Mouse (Mus musculus) liver, adult 2 months (tissue): ENCODE data around the gene Aqp7. TPM values are rescaled to one million over a fixed set of nuclear protein-coding genes. Genes with fewer than 3 reads are reported as not detected.
A peak's percentile ranks its signal among the peaks of the same experiment; 100 is the strongest.

Experiments used
- DNase-seq: peaks from one replicate; pipeline ENCODE4 v3.0.0-alpha.2; 2011; ENCODE audit warnings: low read depth, low spot score; ENCODE audit errors: extremely low read depth
- H3K27ac ChIP-seq: fragments of 200-500 bp; replicated peaks from 2 replicates; pipeline ENCODE4 v1.5.1; 2012; ENCODE audit warnings: low read depth, mild to moderate bottlenecking, control low read depth, inconsistent platforms, low read length; ENCODE audit not compliant: insufficient read depth
- H3K27me3 ChIP-seq: fragments of 200-500 bp; 2 replicates; pipeline ENCODE4 v1.6.1; 2012; ENCODE audit warnings: mild to moderate bottlenecking, moderate library complexity, low read length, inconsistent platforms; ENCODE audit not compliant: control insufficient read depth, insufficient read depth
- H3K36me3 ChIP-seq: fragments of 200-500 bp; 2 replicates; pipeline ENCODE4 v1.6.1; 2012; ENCODE audit warnings: low read length, inconsistent platforms; ENCODE audit not compliant: control insufficient read depth, insufficient read depth
- H3K4me1 ChIP-seq: fragments of 200-500 bp; 2 replicates; pipeline ENCODE4 v1.6.1; 2011; ENCODE audit warnings: low read length; ENCODE audit not compliant: control insufficient read depth, insufficient read depth
- H3K4me3 ChIP-seq: fragments of 200-500 bp; 2 replicates; pipeline ENCODE4 v1.5.1; 2011; ENCODE audit warnings: low read depth, mild to moderate bottlenecking, control low read depth, low read length, moderate library complexity; ENCODE audit not compliant: insufficient read depth
- H3K79me2 ChIP-seq: fragments of 200-500 bp; 2 replicates; pipeline ENCODE4 v1.6.1; 2012; ENCODE audit warnings: inconsistent platforms, mild to moderate bottlenecking, low read length, moderate library complexity; ENCODE audit not compliant: control insufficient read depth, insufficient read depth
- H3K9ac ChIP-seq: fragments of 200-500 bp; 2 replicates; pipeline ENCODE4 v1.6.1; 2012; ENCODE audit warnings: low read depth, mild to moderate bottlenecking, control low read depth, inconsistent platforms, low read length
- CTCF ChIP-seq: fragments of 200-500 bp; IDR thresholded peaks from 2 replicates; pipeline ENCODE4 v1.5.1; 2011; ENCODE audit warnings: low read depth, low read length, control low read depth
- POLR2A ChIP-seq: fragments of 200-500 bp; IDR thresholded peaks from 2 replicates; pipeline ENCODE4 v1.6.1; 2011; ENCODE audit warnings: low read length, control low read depth; ENCODE audit not compliant: insufficient read depth; ENCODE audit errors: extremely low read depth
- WGBS: fragments of 180-500 bp; shearing (Covaris S2); methylation state at CpG from one replicate; pipeline ENCODE4 v1.1.7; 2018; 5-methylcytosine and 5-hydroxymethylcytosine counted together
- polyA plus RNA-seq: library from polyadenylated mRNA; depleted of rRNA; stranded (reverse); fragments of >200 nt; gene quantifications from 2 replicates; pipeline ENCODE4 v1.2.3, GENCODE M21; 2012
- total RNA-seq: library from RNA; depleted of rRNA; stranded (reverse); fragments of >200 nt; gene quantifications from 2 replicates; pipeline ENCODE4 v1.2.3, GENCODE M21; 2014

Aqp7 gene
- total and polyA plus RNA-seq, 2 experiments = 0.09 to 0.26 TPM

- DNase-seq = peak; percentile 53
- Histone ChIP-seq H3K27ac (no peak overlapping the region), H3K9ac (no peak overlapping the region), H3K27me3 (no peaks in the 10 kb centered on the region), H3K4me3 (no peak overlapping the region), H3K36me3 (peaks cover 9% of the 10 kb centered on the region), H3K79me2 (no peaks in the 10 kb centered on the region), H3K4me1 (peaks cover 5% of the 10 kb centered on the region)
- no peak for TF ChIP-seq CTCF
- WGBS = 34% methylated on average over 3 of the region's 3 CpGs
These were observed 20.1 kb downstream of the Aqp7 start for GRCm38 (mm10) chr4:41027872-41028271.

DNA sequence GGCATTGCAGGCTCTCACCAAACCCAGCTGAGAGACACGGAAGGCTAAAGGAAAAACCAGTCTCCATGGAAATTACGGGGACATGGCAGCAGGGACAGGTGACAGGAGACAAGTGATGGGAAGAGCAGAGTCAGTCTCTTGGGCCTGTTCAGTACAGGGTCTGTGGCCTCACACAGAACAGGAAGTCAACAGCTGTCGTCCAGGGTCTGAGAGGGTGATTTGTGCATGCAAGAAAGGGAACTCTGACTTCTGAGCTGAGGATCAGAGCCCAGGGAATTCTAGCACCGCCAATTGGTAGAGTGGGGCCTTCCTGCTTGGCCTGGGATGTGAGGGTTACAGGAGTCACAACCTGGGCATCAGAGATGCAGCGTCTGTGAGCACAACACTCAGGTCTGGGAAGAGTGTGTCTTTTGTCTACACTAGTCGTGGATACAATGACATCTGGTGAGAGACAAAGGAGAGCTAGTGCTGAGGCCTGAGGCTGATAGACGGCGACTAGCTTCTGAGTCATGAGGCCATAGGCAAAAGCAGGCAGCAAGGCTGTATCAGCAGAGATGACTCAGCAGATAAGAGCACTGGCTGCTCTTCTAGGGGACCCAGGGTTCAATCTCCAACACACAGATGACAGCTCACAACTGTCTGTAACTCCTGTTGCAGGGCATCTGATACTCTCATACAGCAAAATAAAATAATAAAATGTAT is 21.7 kb downstream of the Aqp7 start:
- H3K36me3 ChIP-seq = peaks cover 21% of the 10 kb centered on the region
- no peaks in the 10 kb centered on the region for H3K27me3 ChIP-seq
- no peak overlapping the region for H3K9ac ChIP-seq
- no peak overlapping the region for H3K4me3 ChIP-seq
- no peak for DNase-seq
- TF ChIP-seq POLR2A (no peak), CTCF (no peak)
- H3K79me2 ChIP-seq = no peaks in the 10 kb centered on the region
- WGBS = 81% methylated on average over 8 of the region's 8 CpGs
- no peak overlapping the region for H3K27ac ChIP-seq
- H3K4me1 ChIP-seq = peaks cover 5% of the 10 kb centered on the region

- no peaks in the 10 kb centered on the region for H3K27me3 ChIP-seq
- H3K79me2 ChIP-seq = no peaks in the 10 kb centered on the region
- H3K27ac ChIP-seq = no peak overlapping the region
- no peak for DNase-seq
- peaks cover 28% of the 10 kb centered on the region for H3K36me3 ChIP-seq
- TF ChIP-seq CTCF (no peak), POLR2A (no peak)
- no peak overlapping the region for H3K9ac ChIP-seq
- 86% methylated on average over 5 of the region's 5 CpGs for WGBS
- H3K4me1 ChIP-seq = no peaks in the 10 kb centered on the region
- H3K4me3 ChIP-seq = no peak overlapping the region
These were observed 26.8 kb downstream of the Aqp7 start for GRCm38 (mm10) chr4:41021094-41021493.

DNA sequence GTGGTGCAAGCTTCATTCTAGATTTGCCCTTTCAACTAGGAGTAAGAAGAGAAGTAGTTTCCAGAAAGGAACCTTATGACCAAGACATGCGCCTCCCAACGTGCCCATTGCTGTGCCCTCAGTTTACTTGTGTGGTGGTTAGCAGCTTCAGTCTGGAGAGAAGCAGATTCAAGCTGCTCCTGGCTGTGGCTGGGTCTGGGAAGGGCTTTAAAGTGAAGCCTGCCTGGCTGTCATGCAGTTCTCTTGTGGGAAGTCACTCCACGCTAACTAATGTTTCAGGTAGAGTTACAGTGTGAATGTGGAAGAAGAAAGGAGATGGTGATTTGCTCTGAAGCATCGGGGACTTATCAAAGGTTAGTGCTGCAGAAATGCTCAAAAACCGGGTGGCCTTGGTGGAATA is 32.1 kb downstream of the Aqp7 start:
- H3K79me2 ChIP-seq = no peaks in the 10 kb centered on the region
- H3K36me3 ChIP-seq = peaks cover 27% of the 10 kb centered on the region
- TF ChIP-seq CTCF (no peak), POLR2A (no peak)
- no peak overlapping the region for H3K9ac ChIP-seq
- WGBS = 95% methylated on average over 5 of the region's 5 CpGs
- no peak overlapping the region for H3K4me3 ChIP-seq
- no peaks in the 10 kb centered on the region for H3K27me3 ChIP-seq
- no peaks in the 10 kb centered on the region for H3K4me1 ChIP-seq
- DNase-seq = no peak
- H3K27ac ChIP-seq = no peak overlapping the region

GRCm38 (mm10) chr4:41013351-41013750 is 34.6 kb downstream of the Aqp7 start:
- H3K27ac ChIP-seq = no peak overlapping the region
- H3K36me3 ChIP-seq = peaks cover 43% of the 10 kb centered on the region
- no peak for DNase-seq
- no peaks in the 10 kb centered on the region for H3K79me2 ChIP-seq
- no peaks in the 10 kb centered on the region for H3K4me1 ChIP-seq
- H3K27me3 ChIP-seq = no peaks in the 10 kb centered on the region
- WGBS = 83% methylated on average over 3 of the region's 3 CpGs
- no peak overlapping the region for H3K4me3 ChIP-seq
- no peak for TF ChIP-seq POLR2A
- no peak for TF ChIP-seq CTCF
- H3K9ac ChIP-seq = no peak overlapping the region

DNA sequence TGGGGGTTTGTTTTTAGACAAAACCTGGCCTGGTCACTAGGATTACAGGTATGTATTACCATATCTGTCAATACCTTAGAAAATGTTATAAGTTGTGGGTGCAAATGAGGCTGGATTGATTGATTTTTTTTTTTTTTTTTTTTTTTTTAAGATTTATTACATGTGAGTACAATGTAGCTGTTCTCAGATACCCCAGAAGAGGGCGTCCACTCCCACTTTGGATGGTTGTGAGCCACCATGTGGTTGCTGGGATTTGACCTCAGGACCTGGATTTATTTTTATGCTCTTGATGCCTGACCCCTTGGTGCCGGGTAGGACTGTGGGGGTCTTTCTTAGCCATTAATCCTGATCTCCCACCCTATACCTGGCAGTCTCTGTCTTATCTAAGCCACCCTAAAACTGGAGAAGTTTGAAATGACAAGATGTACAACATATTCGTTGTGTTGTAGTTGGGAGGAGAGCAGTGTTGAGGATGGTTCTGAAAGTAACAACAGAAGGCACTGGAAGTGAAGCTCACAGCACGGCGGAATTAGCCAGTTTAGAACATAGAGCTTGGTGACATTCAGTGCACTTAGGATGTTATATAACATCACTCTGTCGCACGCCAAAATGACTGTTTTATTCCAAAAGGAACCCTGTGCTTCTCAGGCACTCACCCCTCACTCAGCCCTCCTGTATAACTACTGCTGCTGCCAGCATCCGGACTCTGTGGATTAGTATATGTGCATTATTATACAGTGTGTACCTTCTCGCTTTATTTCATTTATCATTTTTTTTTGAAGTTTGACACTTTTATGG is 46.9 kb downstream of the Aqp7 start:
- no peak overlapping the region for H3K4me3 ChIP-seq
- H3K27me3 ChIP-seq = no peaks in the 10 kb centered on the region
- no peak overlapping the region for H3K9ac ChIP-seq
- no peaks in the 10 kb centered on the region for H3K4me1 ChIP-seq
- DNase-seq = no peak
- 93% methylated on average over 9 of the region's 9 CpGs for WGBS
- H3K79me2 ChIP-seq = no peaks in the 10 kb centered on the region
- peak; percentile 13; the same call in 1 of the 2 replicates for TF ChIP-seq CTCF
- no peak for TF ChIP-seq POLR2A
- no peak overlapping the region for H3K27ac ChIP-seq
- peaks cover 78% of the 10 kb centered on the region for H3K36me3 ChIP-seq
